Mouse (Mus musculus) midbrain, embryonic 13.5 days (tissue): ENCODE data around the gene Dctn3. TPM values are rescaled to one million over a fixed set of nuclear protein-coding genes. Genes with fewer than 3 reads are reported as not detected.

Experiments used
- polyA plus RNA-seq: library from polyadenylated mRNA; unstranded; fragments of >200 nt; fragmentation: Nextera tagmentation; extraction: Ambion mirVana; gene quantifications from 2 replicates; pipeline ENCODE4 v1.2.1, GENCODE M21; 2015

Dctn3 gene
- polyA plus RNA-seq, 1 experiment from 2014 or later, result 270 TPM

Other genes with a start within 250 kb of the Dctn3 start
- 5.5 and 5.7 TPM in 2 replicates for gene AI464131, start 220.1 kb downstream of the Dctn3 start, polyA plus RNA-seq
- 8.3 and 8.5 TPM in 2 replicates for gene 1110017D15Rik, start 205.8 kb downstream of the Dctn3 start, polyA plus RNA-seq
- 13.1 and 18.8 TPM in 2 replicates for gene Fam219a, start 153.6 kb downstream of the Dctn3 start, polyA plus RNA-seq
- 2.4 and 2.7 TPM in 2 replicates for gene Dnaic1, start 153.4 kb downstream of the Dctn3 start, polyA plus RNA-seq
- gene Enho, start 82.8 kb downstream of the Dctn3 start, polyA plus RNA-seq, result 81.6 and 92.1 TPM in 2 replicates
- 27.6 and 32.7 TPM in 2 replicates for gene Cntfr, start 26.1 kb downstream of the Dctn3 start, polyA plus RNA-seq
- 34.0 and 34.9 TPM in 2 replicates for gene Il11ra1, start 23.2 kb downstream of the Dctn3 start, polyA plus RNA-seq
- gene Rpp25l, start 9.6 kb downstream of the Dctn3 start, polyA plus RNA-seq, result 63.9 and 67.4 TPM in 2 replicates
- 0.26 and 0.32 TPM in 2 replicates for gene Arid3c, start 8.0 kb upstream of the Dctn3 start, polyA plus RNA-seq
- 29.7 and 30.0 TPM in 2 replicates for gene Galt, start 32.1 kb upstream of the Dctn3 start, polyA plus RNA-seq
- 47.9 and 49.9 TPM in 2 replicates for gene Sigmar1, start 33.0 kb upstream of the Dctn3 start, polyA plus RNA-seq
- gene Ccl27a, start 51.1 kb upstream of the Dctn3 start, polyA plus RNA-seq, result 235 and 237 TPM in 2 replicates
- gene Gm21541, start 180.4 kb upstream of the Dctn3 start, polyA plus RNA-seq, result not detected in 2 replicates
- 7.8 and 8.7 TPM in 2 replicates for gene Gm20878, start 218.4 kb upstream of the Dctn3 start, polyA plus RNA-seq
- 0.36 and 0.44 TPM in 2 replicates for gene Fam205a4, start 242.9 kb upstream of the Dctn3 start, polyA plus RNA-seq